Mouse (Mus musculus) heart, adult 2 months (tissue): Measurements from ENCODE around the gene Pacrg.

ENCODE experiments used
- CTCF ChIP-seq: fragments of 200-600 bp; IDR thresholded peaks from 2 replicates; pipeline ENCODE4 v1.8.1; 2022; ENCODE audit warnings: antibody characterized with exemption, mild to moderate bottlenecking, moderate library complexity
- EP300 ChIP-seq: fragments of 200-500 bp; IDR thresholded peaks from 2 replicates; pipeline ENCODE4 v1.6.1; 2011; ENCODE audit warnings: low read depth, low read length, control low read depth; ENCODE audit not compliant: insufficient read depth
- POLR2A ChIP-seq: fragments of 200-500 bp; IDR thresholded peaks from 2 replicates; pipeline ENCODE4 v1.6.1; 2011; ENCODE audit warnings: mild to moderate bottlenecking, low read depth, low read length, control low read depth; ENCODE audit not compliant: insufficient read depth

DNA sequence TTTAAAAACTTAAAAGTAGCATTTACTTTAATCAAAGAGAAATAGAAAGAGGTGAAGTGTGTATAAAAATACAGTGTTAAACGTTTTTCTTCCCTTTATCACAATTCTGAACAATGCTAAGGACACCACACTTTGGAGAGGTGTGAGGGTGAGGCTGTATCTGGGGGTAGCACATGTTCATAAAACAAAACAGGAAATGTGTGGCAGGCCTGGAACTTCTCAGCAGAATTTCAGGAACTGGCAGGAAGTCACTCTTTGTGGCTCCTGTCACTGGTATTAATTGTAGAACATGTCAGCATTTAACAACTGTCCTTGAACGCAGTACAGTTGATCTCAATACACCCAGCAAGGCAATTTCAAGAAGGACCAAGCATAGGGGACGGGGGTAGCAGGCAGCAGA lies 234.0 kb downstream of the Pacrg start:
- TF ChIP-seq POLR2A (no peak), EP300 (no peak), CTCF (no peak)
